Mouse (Mus musculus): ENCODE measurements around the gene Creg1. TPM values are rescaled to one million over a fixed set of nuclear protein-coding genes. Genes with fewer than 3 reads are reported as not detected.

Creg1 gene
- total RNA-seq, 1 experiment, result 15.7 TPM

GRCm38 (mm10) chr1:165781911-165782310 lies 18.4 kb downstream of the Creg1 start:
- no peak for TF ChIP-seq ZC3H11A (IDR thresholded peaks at IDR 0.05; ENCODE audit: borderline replicate concordance, low read depth, low read length)
- TF ChIP-seq HCFC1 (IDR thresholded peaks at IDR 0.05; ENCODE audit: borderline replicate concordance, insufficient read depth, low read length), result no peak
- no peak for TF ChIP-seq CHD2 (IDR thresholded peaks at IDR 0.05; ENCODE audit: low read depth, low read length)
- no peak for TF ChIP-seq MAFK (IDR thresholded peaks at IDR 0.05; ENCODE audit: insufficient read depth, low read depth, low read length)
- TF ChIP-seq ZNF384 (IDR thresholded peaks at IDR 0.05; ENCODE audit: low read depth, low read length), result no peak
- in situ Hi-C loops (cut with MboI; ENCODE audit: low sequenced_read_pairs in 2 of 2, unreplicated experiment in 2 of 2), result loop anchor here in 1 of 2 experiments (25.0 kb wide), 1 partner anchor 530 kb away; no protein-coding TSS in a partner anchor
- no peak for DNase-seq (ENCODE audit: low read depth, low spot score)
- no peaks in the 10 kb centered on the region for H3K36me3 ChIP-seq (ENCODE audit: control insufficient read depth, insufficient read depth, low read length, poor library complexity, severe bottlenecking)
- no peak overlapping the region for H3K9ac ChIP-seq (ENCODE audit: insufficient read depth, low read depth, low read length, poor library complexity, severe bottlenecking)
- no peak overlapping the region for H3K4me3 ChIP-seq (ENCODE audit: insufficient read depth in 1 of 2, low read depth in 1 of 2, low read length in 2 of 2, poor library complexity in 1 of 2, severe bottlenecking in 1 of 2)
- 0 out of 4 replicates have a peak, but pooled peaks cover 0 to 3% of the 10 kb centered on the region in 2 experiments for H3K4me1 ChIP-seq (ENCODE audit: control insufficient read depth in 2 of 2, insufficient read depth in 2 of 2, low read length in 2 of 2, poor library complexity in 1 of 2)
- H3K27ac ChIP-seq (ENCODE audit: insufficient read depth, low read depth, low read length, poor library complexity, severe bottlenecking), result no peak overlapping the region
- no peaks in the 10 kb centered on the region for H3K9me3 ChIP-seq (ENCODE audit: control insufficient read depth, insufficient read depth, low read depth, low read length)

DNA sequence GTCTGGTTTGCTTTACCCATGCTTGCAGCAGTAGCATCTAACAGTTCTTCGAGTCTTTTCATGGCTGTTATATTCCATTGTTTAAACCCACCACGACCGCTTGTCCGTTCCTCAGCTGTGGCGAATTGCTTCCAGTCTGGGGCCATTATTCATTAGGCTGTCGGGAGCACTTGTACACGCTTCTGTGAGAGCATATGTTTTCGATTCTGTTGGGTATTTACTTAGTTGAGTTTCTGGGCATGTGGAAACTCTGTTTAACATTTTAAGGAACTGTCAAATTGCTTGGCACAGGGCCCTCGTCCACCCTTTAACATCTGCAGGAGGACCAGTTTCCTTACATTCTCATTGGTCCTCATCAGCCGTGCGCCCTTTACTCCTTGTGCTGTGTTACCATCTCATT lies 22.8 kb downstream of the Creg1 start:
- DNase-seq (ENCODE audit: low read depth, low spot score), result no peak
- no peaks in the 10 kb centered on the region for H3K4me1 ChIP-seq (ENCODE audit: control insufficient read depth in 2 of 2, insufficient read depth in 2 of 2, low read length in 2 of 2, poor library complexity in 1 of 2)
- H3K9me3 ChIP-seq (ENCODE audit: control insufficient read depth, insufficient read depth, low read depth, low read length), result no peaks in the 10 kb centered on the region
- no peak overlapping the region for H3K9ac ChIP-seq (ENCODE audit: insufficient read depth, low read depth, low read length, poor library complexity, severe bottlenecking)
- H3K4me3 ChIP-seq (ENCODE audit: insufficient read depth in 1 of 2, low read depth in 1 of 2, low read length in 2 of 2, poor library complexity in 1 of 2, severe bottlenecking in 1 of 2), result no peak overlapping the region
- TF ChIP-seq ZC3H11A (IDR thresholded peaks at IDR 0.05; ENCODE audit: borderline replicate concordance, low read depth, low read length) (no peak), MAFK (IDR thresholded peaks at IDR 0.05; ENCODE audit: insufficient read depth, low read depth, low read length) (no peak), ZNF384 (IDR thresholded peaks at IDR 0.05; ENCODE audit: low read depth, low read length) (no peak), HCFC1 (IDR thresholded peaks at IDR 0.05; ENCODE audit: borderline replicate concordance, insufficient read depth, low read length) (no peak), CHD2 (IDR thresholded peaks at IDR 0.05; ENCODE audit: low read depth, low read length) (no peak)
- in situ Hi-C loops (cut with MboI; ENCODE audit: low sequenced_read_pairs in 2 of 2, unreplicated experiment in 2 of 2), result loop anchor here in 1 of 2 experiments (25.0 kb wide), 1 partner anchor 526 kb away; no protein-coding TSS in a partner anchor
- H3K36me3 ChIP-seq (ENCODE audit: control insufficient read depth, insufficient read depth, low read length, poor library complexity, severe bottlenecking), result no peaks in the 10 kb centered on the region
- H3K27ac ChIP-seq (ENCODE audit: insufficient read depth, low read depth, low read length, poor library complexity, severe bottlenecking), result no peak overlapping the region

- Histone ChIP-seq H3K9me3 (ENCODE audit: control insufficient read depth, insufficient read depth, low read depth, low read length) (no peaks in the 10 kb centered on the region), H3K4me3 (ENCODE audit: insufficient read depth in 1 of 2, low read depth in 1 of 2, low read length in 2 of 2, poor library complexity in 1 of 2, severe bottlenecking in 1 of 2) (peak within 1 kb of the TSS; percentile 4 to 27; a peak in 2 of 4 replicates), H3K4me1 (ENCODE audit: control insufficient read depth in 2 of 2, insufficient read depth in 2 of 2, low read length in 2 of 2, poor library complexity in 1 of 2) (no peaks in the 10 kb centered on the region), H3K36me3 (ENCODE audit: control insufficient read depth, insufficient read depth, low read length, poor library complexity, severe bottlenecking) (no peaks in the 10 kb centered on the region), H3K9ac (ENCODE audit: insufficient read depth, low read depth, low read length, poor library complexity, severe bottlenecking) (no peak within 1 kb of the TSS), H3K27ac (ENCODE audit: insufficient read depth, low read depth, low read length, poor library complexity, severe bottlenecking) (no peak within 1 kb of the TSS)
- DNase-seq (ENCODE audit: low read depth, low spot score), result no peak
- TF ChIP-seq MAFK (IDR thresholded peaks at IDR 0.05; ENCODE audit: insufficient read depth, low read depth, low read length) (no peak), ZC3H11A (IDR thresholded peaks at IDR 0.05; ENCODE audit: borderline replicate concordance, low read depth, low read length) (no peak), CHD2 (IDR thresholded peaks at IDR 0.05; ENCODE audit: low read depth, low read length) (no peak), ZNF384 (IDR thresholded peaks at IDR 0.05; ENCODE audit: low read depth, low read length) (no peak), HCFC1 (IDR thresholded peaks at IDR 0.05; ENCODE audit: borderline replicate concordance, insufficient read depth, low read length) (no peak)
- in situ Hi-C loops (cut with MboI; ENCODE audit: low sequenced_read_pairs in 2 of 2, unreplicated experiment in 2 of 2), result loop anchor here in 1 of 2 experiments (25.0 kb wide), 1 partner anchor 524 kb away; no protein-coding TSS in a partner anchor
These were observed 25.0 kb downstream of the Creg1 start, which contains the start of gene Cd247 for GRCm38 (mm10) chr1:165788511-165788910. Cd247 (plus strand) TSS chr1:165788681.

GRCm38 (mm10) chr1:165789066-165789660 lies 25.6 kb downstream of the Creg1 start:
- H3K9me3 ChIP-seq (ENCODE audit: control insufficient read depth, insufficient read depth, low read depth, low read length), result no peaks in the 10 kb centered on the region
- TF ChIP-seq HCFC1 (IDR thresholded peaks at IDR 0.05; ENCODE audit: borderline replicate concordance, insufficient read depth, low read length) (no peak), MAFK (IDR thresholded peaks at IDR 0.05; ENCODE audit: insufficient read depth, low read depth, low read length) (no peak), CHD2 (IDR thresholded peaks at IDR 0.05; ENCODE audit: low read depth, low read length) (no peak), ZC3H11A (IDR thresholded peaks at IDR 0.05; ENCODE audit: borderline replicate concordance, low read depth, low read length) (no peak), ZNF384 (IDR thresholded peaks at IDR 0.05; ENCODE audit: low read depth, low read length) (no peak)
- in situ Hi-C loops (cut with MboI; ENCODE audit: low sequenced_read_pairs in 2 of 2, unreplicated experiment in 2 of 2), result loop anchor here in 1 of 2 experiments (25.0 kb wide), 1 partner anchor 523 kb away; no protein-coding TSS in a partner anchor
- no peak overlapping the region for H3K9ac ChIP-seq (ENCODE audit: insufficient read depth, low read depth, low read length, poor library complexity, severe bottlenecking)
- H3K4me3 ChIP-seq (ENCODE audit: insufficient read depth in 1 of 2, low read depth in 1 of 2, low read length in 2 of 2, poor library complexity in 1 of 2, severe bottlenecking in 1 of 2), result peak overlapping the region; percentile 4 to 27; a peak in 2 of 4 replicates
- H3K4me1 ChIP-seq (ENCODE audit: control insufficient read depth in 2 of 2, insufficient read depth in 2 of 2, low read length in 2 of 2, poor library complexity in 1 of 2), result no peaks in the 10 kb centered on the region
- no peak overlapping the region for H3K27ac ChIP-seq (ENCODE audit: insufficient read depth, low read depth, low read length, poor library complexity, severe bottlenecking)
- H3K36me3 ChIP-seq (ENCODE audit: control insufficient read depth, insufficient read depth, low read length, poor library complexity, severe bottlenecking), result no peaks in the 10 kb centered on the region
- no peak for DNase-seq (ENCODE audit: low read depth, low spot score)

Measured in ES-E14 (cell line).